Mouse (Mus musculus): ENCODE data around the gene Pak6.

Pak6 gene

DNA sequence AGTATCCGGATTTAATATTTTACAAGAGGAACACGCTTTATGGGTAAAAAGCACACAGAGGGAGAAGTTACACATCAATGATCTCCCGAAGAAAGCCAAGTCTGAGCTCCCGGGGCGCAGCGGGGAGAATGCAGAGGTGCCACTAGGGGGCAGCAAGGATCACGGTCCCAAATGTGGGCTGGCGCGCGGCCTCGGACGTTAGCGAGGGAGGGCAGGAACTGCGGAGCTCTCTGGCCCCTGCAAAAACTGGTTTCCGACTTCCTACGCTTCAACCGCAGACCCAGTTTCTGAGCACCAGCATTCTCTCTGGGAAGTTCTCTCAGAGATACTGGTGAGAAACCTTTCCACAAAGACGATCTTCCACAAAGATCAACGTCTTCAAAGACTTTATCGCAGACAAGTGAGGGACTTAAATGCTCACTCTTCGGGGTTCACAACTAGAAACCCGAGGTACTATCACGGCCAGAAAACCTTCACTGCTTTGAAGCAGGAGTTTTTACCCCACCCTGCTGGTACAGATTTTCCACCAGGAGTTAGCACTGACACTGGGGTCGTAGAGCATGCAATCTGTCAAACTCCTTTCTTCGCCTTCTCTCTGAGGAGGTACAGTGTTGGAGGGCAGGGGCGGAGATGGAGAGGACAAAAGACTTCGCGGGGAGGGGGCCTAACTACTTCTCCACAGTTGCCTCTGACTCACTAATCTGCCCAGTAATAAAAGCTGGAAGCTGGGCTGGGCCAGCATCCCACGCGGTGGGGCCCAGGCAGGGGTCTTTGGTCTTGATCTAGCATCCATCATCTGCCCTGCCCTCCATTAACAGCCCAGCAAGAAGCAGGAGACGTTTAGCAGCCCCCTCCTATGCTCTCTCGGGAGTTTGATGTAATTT is 37.3 kb downstream of the Pak6 start:
- DNase-seq = peak; percentile 83

DNA sequence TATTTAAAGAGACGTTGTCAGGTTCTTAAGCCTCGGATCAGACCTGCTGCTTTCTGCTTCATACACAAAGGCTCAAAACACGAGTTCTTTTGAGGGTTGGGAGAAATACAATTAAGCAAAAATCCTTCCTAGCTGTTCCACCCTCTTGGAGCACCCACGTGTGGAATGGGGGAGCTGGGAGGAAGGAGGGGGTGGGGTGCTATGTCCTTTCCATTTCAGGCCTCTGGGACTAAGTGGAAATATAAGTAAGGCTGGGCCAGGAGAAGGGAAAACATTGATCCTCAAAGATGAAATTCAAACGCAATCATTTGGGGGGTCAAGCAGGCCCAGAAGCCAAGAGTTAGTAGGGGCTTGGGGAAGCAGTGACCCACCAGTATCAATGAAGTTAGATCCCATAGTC is 38.1 kb downstream of the Pak6 start:
- no peak for DNase-seq

DNA sequence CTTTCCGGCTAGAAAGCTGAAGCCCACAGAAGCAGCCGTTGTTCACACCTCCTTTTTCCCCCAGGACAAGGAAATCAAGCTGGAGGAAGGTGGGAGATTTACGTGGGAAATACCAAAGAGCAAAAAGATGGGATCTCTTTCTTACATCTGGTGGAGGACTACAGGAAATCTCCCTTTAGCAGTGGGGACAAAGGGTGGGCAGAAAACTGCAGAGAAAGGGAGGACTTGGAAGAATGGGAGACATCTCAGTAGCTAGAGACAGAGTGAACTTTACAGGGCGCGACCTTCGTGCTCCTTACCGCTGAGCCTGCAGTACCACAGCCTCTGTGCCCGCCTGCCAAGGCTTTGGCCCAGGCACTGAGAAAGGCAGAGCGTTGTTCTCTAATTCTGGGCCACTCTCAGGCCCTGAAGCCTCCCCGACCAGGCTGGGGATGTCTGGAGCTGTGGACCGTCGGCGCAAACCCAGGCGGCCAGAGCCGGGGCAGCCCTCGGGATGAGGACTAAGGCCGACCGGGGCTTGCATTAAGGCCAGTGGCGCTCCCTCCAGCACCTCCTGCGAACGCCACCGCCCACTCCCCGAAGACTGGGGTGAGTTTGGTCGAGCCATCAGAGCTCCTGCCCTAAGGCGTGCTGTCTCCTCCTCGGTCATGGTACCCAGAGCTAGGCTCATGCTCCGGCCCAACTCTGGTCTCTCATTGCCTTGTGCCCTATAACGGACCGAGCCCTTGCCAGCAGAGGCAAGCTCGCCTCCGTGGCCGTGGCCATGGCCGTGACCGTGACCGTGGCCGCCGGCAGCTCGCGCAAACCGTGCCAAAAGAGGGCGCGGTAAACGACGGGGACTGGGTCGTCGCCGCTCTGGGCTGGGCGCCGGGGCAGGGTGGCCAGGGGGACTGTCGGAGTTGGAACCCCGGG is 39.1 kb downstream of the Pak6 start:
- DNase-seq = no peak

DNA sequence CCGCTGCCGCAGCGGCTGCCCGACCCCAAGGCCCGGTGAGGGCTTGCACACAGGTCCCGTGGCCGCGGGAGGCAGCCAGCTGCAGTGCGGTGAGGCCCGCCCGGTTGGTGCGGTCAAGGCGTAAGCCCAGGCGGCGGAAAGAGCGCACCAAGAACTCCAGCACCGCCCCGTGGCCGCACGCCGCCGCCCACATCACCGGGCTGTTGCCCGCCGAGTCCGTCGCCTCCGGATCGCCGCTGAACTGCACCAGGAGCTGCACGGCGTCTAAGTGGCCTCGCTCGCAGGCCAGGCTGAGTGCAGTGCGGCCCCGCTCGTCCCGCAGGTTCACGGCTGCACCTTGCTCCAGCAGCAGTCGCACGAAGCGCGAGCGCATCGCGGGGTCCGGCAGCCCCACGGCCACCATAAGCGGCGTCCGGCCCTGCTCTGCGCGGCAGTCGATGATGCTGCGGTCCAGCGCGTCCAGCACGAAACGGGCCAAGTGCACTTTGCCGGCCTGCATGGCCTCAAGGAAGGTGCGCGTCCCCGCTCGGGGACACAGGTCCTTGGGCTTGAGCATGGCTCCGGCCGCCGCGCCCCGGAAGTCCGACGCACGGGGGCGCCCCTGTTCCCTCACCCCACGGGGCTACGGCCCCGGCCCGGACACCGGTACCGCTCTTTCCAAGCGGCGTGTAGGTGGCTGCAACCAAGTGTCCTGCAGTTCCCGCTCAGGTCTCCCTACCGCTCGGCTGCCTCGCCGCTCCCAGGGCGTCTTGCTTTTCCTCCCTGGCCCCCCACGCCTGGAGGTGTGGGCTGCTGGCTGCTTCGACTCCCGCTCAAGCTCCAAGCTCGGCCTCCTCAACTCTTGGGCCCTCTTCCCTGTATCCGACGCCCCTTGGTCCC is 40.0 kb downstream of the Pak6 start:
- peak; percentile 34 for DNase-seq

DNA sequence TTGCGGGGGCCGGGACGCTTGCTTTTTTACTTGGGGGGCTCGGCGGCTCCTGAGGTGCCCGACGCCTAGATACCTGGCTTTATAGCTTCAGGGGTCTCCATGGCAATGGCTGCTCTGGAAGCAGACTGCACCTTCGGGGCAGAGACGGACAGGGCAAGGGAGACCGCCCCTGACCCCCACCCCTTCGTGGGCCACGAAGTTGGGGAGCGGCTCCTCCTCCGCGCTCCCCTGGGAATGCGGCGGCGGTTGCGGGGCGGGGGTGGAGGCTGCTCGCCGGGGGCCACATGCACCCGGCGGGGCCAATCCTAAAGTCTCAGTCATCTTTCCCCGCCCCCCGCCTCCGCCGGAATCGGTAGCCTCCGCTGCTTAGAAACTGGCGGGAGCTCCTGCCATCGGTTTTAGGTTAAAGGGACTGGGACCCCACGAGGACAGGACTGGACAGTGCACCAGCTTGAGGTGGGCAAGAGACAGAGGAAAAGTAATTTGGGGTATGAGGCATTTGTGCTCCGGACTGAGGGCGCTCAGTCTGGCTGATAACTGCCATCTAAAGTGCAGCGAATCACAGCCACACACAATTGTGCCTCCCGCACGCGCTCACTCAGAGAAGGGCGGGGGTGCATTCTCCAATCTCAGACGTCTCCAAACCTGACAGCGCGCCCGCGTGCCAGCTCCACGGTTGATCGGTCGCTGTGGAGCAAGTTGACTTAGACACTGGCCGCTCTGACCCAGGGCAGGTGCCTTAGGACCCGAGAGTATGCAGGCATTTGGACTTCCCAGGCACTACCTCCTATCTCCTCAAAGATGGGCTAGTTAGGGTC is 41.0 kb downstream of the Pak6 start, which contains the start of gene Ankrd63:
Gene Ankrd63 (minus strand): TSS at position 51 of the 818 bp plus-strand sequence.
- DNase-seq = no peak

DNA sequence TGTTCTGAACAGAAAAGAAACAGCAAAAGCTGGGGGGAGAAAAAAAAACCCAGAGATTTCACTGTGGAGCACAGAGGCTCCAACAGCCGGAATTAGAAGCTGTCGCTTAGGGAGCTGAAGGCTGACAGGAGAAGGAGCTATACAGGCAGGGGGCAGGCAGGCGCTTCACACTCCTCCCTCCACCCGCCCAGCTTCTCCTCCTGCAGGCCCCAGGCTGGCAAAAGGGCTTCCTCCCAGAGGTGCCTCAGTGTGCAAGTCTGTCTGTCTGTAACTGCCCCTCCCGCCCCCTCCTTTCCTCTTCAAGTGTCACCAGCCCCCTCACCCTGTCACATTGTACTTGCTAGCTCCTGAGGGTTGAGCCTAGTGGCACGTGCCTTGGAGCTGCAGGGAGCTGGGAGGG is 43.3 kb downstream of the Pak6 start:
- DNase-seq = peak; percentile 38

DNA sequence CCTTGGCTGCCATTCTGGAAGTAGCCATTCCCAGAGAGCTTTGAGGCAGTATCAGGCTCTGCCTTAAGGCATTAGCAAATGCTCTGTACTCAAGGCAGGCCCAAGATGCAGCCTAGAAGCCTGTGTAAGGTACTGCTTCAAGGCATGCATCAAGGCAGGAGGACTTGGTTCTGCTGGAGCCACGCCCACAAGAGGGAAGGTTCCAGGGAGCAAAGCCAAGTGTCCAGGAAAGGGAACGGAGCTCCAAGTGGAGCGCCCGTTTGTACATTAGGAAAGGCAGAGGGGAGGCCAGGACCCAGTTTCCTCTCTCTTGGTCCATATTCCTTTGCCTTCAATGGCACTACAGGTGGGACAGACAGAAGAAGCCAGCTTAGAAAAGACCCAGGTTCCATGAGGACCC is 45.4 kb downstream of the Pak6 start:
- no peak for DNase-seq

DNA sequence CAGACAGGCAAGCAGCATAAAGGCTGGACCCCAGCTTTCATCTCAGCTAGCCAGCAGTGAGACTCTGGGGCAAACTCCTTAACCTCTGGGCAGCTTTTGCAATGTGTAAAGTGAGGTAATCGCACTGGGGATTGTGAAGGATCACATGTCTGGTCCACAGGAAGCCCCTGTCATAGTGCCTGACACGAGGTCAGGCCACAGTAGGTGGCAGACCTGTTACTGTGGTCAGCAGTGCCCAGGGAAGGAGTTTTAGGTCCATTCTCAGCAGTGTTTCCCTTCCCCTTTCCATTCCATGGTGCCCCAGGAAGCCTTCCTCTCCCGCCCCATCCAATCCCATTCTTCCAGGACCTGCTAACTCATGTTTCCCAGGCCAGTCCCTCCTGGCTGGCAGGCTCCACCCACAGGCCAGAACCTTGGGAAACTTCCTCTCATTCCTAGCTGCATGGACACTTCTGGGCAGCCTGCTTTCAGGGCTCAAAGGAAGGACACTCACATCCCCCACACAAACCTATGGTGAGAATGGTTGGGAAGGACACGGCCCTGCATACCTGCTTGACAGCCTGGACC is 46.6 kb downstream of the Pak6 start:
- DNase-seq = no peak

GRCm38 (mm10) chr2:118711038-118711494 is 48.0 kb downstream of the Pak6 start:
- DNase-seq = peak; percentile 32

GRCm38 (mm10) chr2:118713631-118714030 is 50.5 kb downstream of the Pak6 start:
- no peak for DNase-seq

GRCm38 (mm10) chr2:118714230-118714629 is 51.1 kb downstream of the Pak6 start:
- DNase-seq = no peak

- no peak for DNase-seq
These were observed 53.6 kb downstream of the Pak6 start for GRCm38 (mm10) chr2:118716677-118717076.

DNA sequence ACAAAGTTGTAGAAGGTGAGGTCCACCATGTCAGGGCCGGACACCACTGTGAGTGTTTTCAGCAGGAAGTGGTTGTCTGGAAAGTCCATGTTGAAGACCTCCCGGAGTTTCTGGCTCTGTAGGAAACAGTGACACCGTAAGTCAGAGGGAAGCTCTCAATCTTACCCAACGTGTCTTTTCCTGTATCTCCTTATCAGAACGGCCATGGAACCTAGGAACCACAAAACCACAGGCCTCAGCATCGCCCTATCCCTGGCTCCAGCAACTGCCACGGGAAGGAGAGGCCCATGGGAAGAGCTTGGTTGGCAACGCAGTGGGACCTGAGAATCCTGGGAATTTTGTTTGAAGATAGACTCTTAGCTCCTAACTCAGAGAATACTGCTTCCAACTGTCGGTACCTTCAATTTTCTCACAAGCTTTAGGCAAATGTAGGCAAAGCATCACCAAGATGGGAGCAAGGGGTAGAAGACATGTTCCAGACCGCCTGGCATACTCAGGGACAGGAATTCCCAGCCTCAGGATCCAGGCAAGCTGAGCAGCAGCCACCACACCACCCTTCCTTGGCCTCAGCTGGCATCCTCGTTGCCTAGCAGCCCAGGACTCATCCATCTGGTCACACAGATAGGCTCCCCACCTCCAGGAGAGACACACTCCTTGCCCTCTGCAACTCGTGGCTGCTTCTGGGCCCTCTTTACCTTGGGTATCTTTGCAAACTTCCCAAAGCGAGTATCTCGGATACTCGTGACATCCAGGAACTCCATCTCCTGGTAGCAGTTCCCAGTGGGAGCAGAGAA is 60.8 kb downstream of the Pak6 start:
- no peak for DNase-seq

DNA sequence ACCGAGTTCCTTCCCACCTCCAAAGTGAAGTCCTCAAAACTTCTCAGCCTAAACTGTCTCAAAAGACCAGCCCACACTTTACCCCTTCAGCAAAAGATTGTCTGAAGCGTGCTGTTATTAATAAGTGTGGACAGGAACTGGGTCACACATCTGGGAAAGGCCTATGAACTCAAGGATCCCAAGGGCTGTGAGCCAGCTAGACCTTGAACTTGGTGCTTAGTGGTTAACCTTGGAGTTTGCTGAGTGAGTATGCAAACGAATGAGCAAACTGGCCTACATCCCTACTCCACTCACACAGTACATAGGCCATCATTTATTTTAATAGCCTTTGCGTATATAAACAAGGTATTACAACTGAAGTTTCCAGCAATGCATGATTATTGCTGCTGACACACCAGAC is 62.4 kb downstream of the Pak6 start:
- no peak for DNase-seq

DNA sequence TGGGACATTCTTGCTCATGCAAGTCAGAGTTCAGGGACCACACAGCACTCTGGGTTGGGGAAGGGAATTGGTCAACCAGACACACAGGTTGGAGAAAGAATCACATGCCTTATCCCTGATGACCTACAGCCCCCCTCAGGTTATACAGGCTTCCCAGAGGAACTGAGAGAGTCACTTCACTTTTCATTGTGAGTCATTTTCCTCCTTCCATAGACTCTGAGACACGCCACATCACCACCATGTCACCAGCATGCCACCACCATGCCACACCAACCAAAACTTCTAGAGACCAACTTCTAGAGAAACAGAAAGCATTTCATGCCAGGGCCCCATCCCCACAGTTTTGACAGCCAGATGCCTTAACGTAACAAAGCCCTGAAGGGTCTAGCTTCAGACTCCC is 63.8 kb downstream of the Pak6 start:
- DNase-seq = no peak

GRCm38 (mm10) chr2:118727911-118728310 is 64.8 kb downstream of the Pak6 start:
- no peak for DNase-seq

DNA sequence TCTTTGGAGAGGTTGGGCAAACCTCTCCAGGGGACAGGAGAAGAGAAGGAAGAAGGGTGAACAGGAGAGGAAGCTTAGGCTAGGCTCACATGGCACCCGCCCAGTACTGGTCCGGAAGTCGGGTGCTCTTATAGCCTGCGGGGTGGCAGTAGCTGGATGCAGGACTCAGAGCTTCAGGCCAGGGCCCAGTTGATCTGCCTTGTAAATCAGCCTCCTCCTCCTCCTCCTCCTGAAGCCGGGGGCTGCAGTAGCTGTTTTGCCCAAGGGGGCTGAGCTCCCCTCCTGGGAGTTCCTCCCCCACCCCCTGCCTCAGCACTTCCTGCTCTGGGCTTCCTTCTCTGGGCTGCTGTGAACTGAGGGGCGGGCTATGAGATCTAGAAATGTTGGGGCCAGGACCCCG is 65.2 kb downstream of the Pak6 start, which contains the start of gene Plcb2:
Gene Plcb2 (minus strand): TSS at position 102 of the 400 bp plus-strand sequence.
- DNase-seq = no peak

GRCm38 (mm10) chr2:118729194-118729593 is 66.1 kb downstream of the Pak6 start:
- no peak for DNase-seq

DNA sequence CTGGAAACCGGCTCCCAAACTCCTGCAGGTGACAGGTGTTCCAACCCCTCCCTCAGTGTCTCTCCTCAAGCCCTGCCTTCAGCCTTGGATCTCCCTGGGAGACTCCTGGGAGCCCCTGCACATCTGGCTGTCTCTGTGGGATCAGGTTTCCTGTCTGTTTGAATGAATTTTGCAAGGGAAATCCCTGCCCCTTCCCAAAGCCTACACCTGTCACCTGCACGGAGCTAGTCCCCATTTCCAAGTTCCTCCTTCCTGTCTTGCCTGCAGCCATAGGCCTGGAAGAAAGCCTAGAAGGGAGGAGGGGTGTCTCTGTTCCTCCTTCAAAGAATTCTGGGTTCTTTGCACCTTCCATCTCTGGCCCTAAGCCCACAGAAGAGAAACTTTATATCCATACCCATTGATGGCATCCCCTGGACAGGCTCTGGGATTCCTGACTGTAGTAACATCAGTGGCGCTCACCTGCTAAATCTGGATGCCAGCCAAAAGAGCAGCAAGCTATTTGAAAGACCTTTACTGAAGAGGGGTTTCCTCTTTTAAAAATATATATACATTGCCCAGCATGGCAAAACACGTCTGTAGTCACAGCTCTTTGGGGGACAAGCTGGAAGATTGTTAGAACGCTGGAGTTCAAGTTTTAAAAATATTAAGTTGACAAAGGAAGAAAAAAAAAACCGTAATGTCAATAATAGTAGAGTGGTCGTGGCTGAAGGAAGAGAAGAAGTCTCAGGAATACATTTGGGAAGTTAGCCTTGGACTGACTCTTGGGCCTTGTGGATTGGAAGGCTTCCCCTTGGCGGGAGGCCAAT is 66.9 kb downstream of the Pak6 start:
- no peak for DNase-seq

GRCm38 (mm10) chr2:118730622-118730915 is 67.5 kb downstream of the Pak6 start:
- peak; percentile 75 for DNase-seq

All from liver (tissue).